Mouse (Mus musculus) myocyte (in vitro differentiated cells): ENCODE data around the gene Cdk1. TPM values are rescaled to one million over a fixed set of nuclear protein-coding genes. Genes with fewer than 3 reads are reported as not detected.
A peak's percentile ranks its signal among the peaks of the same experiment; 100 is the strongest.
"Not testable (repeated sequence)": the region's sequence is repeated elsewhere in the genome, so short reads cannot be mapped to it uniquely, and the experiment has no call there.

ENCODE experiments used
- H3K27me3 ChIP-seq: one replicate; pipeline ENCODE4 v1.6.1; 2011; ENCODE audit not compliant: control insufficient read depth, insufficient read depth, insufficient read length
- H3K36me3 ChIP-seq: one replicate; pipeline ENCODE4 v1.6.1; 2011; ENCODE audit not compliant: control insufficient read depth, insufficient read depth
- H3K4me2 ChIP-seq: one replicate; pipeline ENCODE4 v1.6.1; 2011; ENCODE audit warnings: low read depth, control low read depth
- H3K4me3 ChIP-seq: one replicate; pipeline ENCODE4 v1.5.1; 2011; ENCODE audit warnings: mild to moderate bottlenecking, control low read depth, moderate library complexity
- H3K79me2 ChIP-seq: one replicate; pipeline ENCODE4 v1.6.1; 2011; ENCODE audit not compliant: control insufficient read depth, insufficient read depth
- H3ac ChIP-seq: one replicate; pipeline ENCODE4 v1.6.1; 2011; ENCODE audit not compliant: control insufficient read depth, insufficient read length
- CEBPB ChIP-seq: IDR thresholded peaks from 2 replicates; pipeline ENCODE4 v1.6.1; 2011; ENCODE audit warnings: mild to moderate bottlenecking, moderate library complexity; ENCODE audit not compliant: poor library complexity, insufficient read depth, severe bottlenecking
- E2F4 ChIP-seq: IDR thresholded peaks from one replicate; pipeline ENCODE4 v1.6.1; 2011; ENCODE audit warnings: mild to moderate bottlenecking, control low read depth, moderate library complexity; ENCODE audit not compliant: insufficient read depth
- MAX ChIP-seq: IDR thresholded peaks from one replicate; pipeline ENCODE4 v1.6.1; 2011; ENCODE audit warnings: low read depth, mild to moderate bottlenecking, control low read depth
- MYOD1 ChIP-seq, 3 experiments: IDR thresholded peaks; one replicate each; pipeline ENCODE4 v1.6.1; 2011; ENCODE audit warnings: control low read depth in 2 of 3, low read depth in 2 of 3, mild to moderate bottlenecking in 2 of 3, moderate library complexity in 1 of 3; ENCODE audit not compliant: insufficient read length in 2 of 3, control insufficient read depth in 1 of 3
- MYOG ChIP-seq, 3 experiments: IDR thresholded peaks; one replicate each; pipeline ENCODE4 v1.6.1; 2011; ENCODE audit warnings: control low read depth in 2 of 3, low read depth in 2 of 3, mild to moderate bottlenecking in 2 of 3; ENCODE audit not compliant: insufficient read length in 2 of 3, control insufficient read depth in 1 of 3, insufficient read depth in 1 of 3
- POLR2A ChIP-seq: IDR thresholded peaks from one replicate; pipeline ENCODE4 v1.6.1; 2011; ENCODE audit warnings: low read depth, mild to moderate bottlenecking, control low read depth, moderate library complexity; ENCODE audit not compliant: insufficient read length
- POLR2AphosphoS2 ChIP-seq: IDR thresholded peaks from one replicate; pipeline ENCODE4 v1.6.1; 2011; ENCODE audit warnings: low read depth, control low read depth; ENCODE audit not compliant: insufficient read length
- REST ChIP-seq: IDR thresholded peaks from one replicate; pipeline ENCODE4 v1.6.1; 2011; ENCODE audit warnings: mild to moderate bottlenecking, control low read depth, moderate library complexity; ENCODE audit not compliant: insufficient read depth, insufficient read length
- SRF ChIP-seq: IDR thresholded peaks from one replicate; pipeline ENCODE4 v1.6.1; 2011; ENCODE audit warnings: low read depth; ENCODE audit not compliant: control insufficient read depth, insufficient read length
- TCF12 ChIP-seq: IDR thresholded peaks from one replicate; pipeline ENCODE4 v1.6.1; 2011; ENCODE audit warnings: mild to moderate bottlenecking, control low read depth; ENCODE audit not compliant: poor library complexity, insufficient read depth, severe bottlenecking
- TCF3 ChIP-seq: IDR thresholded peaks from one replicate; pipeline ENCODE4 v1.6.1; 2011; ENCODE audit warnings: low read depth, control low read depth; ENCODE audit not compliant: insufficient read length
- USF1 ChIP-seq: IDR thresholded peaks from one replicate; pipeline ENCODE4 v1.6.1; 2011; ENCODE audit warnings: low read depth, mild to moderate bottlenecking, control low read depth, moderate library complexity
- polyA plus RNA-seq: library from polyadenylated mRNA; unstranded; fragments of >200 nt; fragmentation: generic; extraction: Trizol; gene quantifications from one replicate; pipeline ENCODE4 v1.2.1, GENCODE M21; 2012; ENCODE audit warnings: missing spikeins

Gene Cdk1
- polyA plus RNA-seq, 1 experiment, result 85.7 TPM

DNA sequence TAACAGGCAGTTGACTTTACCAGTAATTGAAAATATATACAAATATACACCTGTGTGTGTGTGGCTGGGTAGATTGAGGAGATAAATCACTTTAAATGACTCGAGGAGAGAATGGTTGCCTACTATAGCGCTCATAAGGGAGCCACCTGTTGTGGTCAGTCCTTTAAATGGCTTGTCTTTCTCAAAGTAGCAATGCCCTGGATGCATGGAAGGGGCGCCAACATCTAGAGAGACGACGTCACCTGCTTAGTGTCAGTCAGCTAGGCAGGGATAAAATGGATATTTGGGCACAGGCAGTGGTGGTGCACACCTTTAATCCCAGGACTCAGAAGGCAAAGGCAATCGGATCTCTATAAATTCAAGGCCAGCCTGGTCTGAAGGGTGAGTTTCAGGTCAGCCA, 16.6 kb upstream of the Cdk1 start:
- H3ac ChIP-seq, result no peak overlapping the region
- no peak overlapping the region for H3K4me3 ChIP-seq
- no peaks in the 10 kb centered on the region for H3K79me2 ChIP-seq
- no peaks in the 10 kb centered on the region for H3K27me3 ChIP-seq
- H3K4me2 ChIP-seq, result no peak overlapping the region
- no peaks in the 10 kb centered on the region for H3K36me3 ChIP-seq
- peak; percentile 27 to 62 (median 52) for TF ChIP-seq MYOD1 (IDR thresholded peaks at IDR 0.05; ENCODE audit: control insufficient read depth in 1 of 3, insufficient read length in 2 of 3, low read depth in 2 of 3)
- TF ChIP-seq MYOG (IDR thresholded peaks at IDR 0.05; ENCODE audit: control insufficient read depth in 1 of 3, insufficient read depth in 1 of 3, insufficient read length in 2 of 3, low read depth in 2 of 3), result no peak

DNA sequence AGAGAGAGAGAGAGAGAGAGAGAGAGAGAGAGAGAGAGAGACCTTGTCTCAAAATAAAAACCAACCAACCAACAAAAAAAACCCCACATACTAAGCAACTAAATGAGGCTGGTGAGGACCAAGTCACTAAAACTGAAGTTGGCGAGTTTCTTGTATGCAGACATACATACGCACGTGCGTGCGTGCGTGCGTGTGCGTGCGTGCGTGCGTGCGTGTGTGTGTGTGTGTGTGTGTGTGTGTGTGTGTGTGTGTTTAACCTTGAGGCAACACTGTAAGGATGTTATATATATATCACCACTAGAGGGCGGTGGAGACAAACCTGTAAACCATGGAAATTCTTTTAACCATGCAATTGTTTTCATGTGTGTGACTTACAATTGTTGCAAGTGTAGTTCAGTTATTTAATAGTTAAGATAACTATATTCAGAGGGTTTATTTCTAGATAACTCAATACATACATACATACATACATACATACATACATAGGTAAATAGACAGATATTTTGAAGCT, 14.2 kb upstream of the Cdk1 start:
- TF ChIP-seq MYOD1 (IDR thresholded peaks at IDR 0.05; ENCODE audit: control insufficient read depth in 1 of 3, insufficient read length in 2 of 3, low read depth in 2 of 3), result no peak
- TF ChIP-seq MAX, result no peak
- TF ChIP-seq TCF3, result no peak
- TF ChIP-seq MYOG (IDR thresholded peaks at IDR 0.05; ENCODE audit: control insufficient read depth in 1 of 3, insufficient read depth in 1 of 3, insufficient read length in 2 of 3, low read depth in 2 of 3), result no peak
- no peak for TF ChIP-seq CEBPB
- Histone ChIP-seq H3ac (no peak overlapping the region), H3K79me2 (no peaks in the 10 kb centered on the region), H3K4me3 (no peak overlapping the region), H3K36me3 (no peaks in the 10 kb centered on the region), H3K4me2 (no peak overlapping the region), H3K27me3 (no peaks in the 10 kb centered on the region)

DNA sequence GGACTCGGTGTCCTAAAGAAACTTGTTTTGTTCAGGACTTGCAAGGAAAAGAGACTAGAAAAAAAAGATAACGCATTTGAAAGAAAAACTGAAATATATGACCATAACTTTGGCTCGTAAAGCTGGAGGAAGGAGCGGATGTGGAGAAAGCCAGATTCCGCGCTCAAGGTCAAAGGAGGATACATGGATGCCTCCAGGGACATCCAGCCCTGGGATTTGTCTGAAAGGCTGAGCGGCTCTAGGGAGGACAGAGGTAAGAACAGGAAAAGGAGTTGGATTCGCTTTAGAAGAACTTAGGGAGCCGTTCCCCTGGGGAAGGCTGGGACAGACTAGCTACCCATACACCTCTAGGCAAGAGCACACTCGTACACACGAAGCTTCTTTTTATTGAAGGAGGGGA, 13.5 kb upstream of the Cdk1 start:
- H3K79me2 ChIP-seq, result no peaks in the 10 kb centered on the region
- H3K27me3 ChIP-seq, result no peaks in the 10 kb centered on the region
- TF ChIP-seq TCF12 (no peak), TCF3 (no peak), MYOD1 (IDR thresholded peaks at IDR 0.05; ENCODE audit: control insufficient read depth in 1 of 3, insufficient read length in 2 of 3, low read depth in 2 of 3) (no peak), POLR2AphosphoS2 (no peak), MYOG (IDR thresholded peaks at IDR 0.05; ENCODE audit: control insufficient read depth in 1 of 3, insufficient read depth in 1 of 3, insufficient read length in 2 of 3, low read depth in 2 of 3) (no peak), MAX (no peak), POLR2A (no peak), SRF (no peak)
- H3ac ChIP-seq, result no peak overlapping the region
- no peaks in the 10 kb centered on the region for H3K36me3 ChIP-seq
- no peak overlapping the region for H3K4me2 ChIP-seq
- H3K4me3 ChIP-seq, result no peak overlapping the region

DNA sequence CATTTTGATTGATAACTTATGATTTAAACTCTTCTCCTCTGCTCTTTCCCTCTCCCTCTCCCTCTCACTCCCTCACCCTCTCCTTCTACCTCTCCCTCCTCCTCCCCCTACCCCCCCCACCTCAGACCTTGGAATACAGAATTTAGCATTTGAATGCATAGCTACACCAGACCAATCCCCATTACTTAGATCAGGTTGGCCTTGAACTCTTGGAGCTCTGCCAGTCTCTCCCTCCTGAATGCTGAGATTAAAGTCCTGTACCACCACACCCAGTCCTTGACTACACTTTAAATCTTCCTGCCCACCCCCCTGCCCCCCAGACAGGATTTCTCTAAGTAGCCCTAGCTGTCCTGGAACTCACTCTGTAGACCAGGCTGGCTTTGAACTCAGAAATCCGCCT, 6.9 kb upstream of the Cdk1 start:
- H3K4me2 ChIP-seq, result no peak overlapping the region
- no peaks in the 10 kb centered on the region for H3K79me2 ChIP-seq
- no peaks in the 10 kb centered on the region for H3K27me3 ChIP-seq
- no peaks in the 10 kb centered on the region for H3K36me3 ChIP-seq
- no peak overlapping the region for H3K4me3 ChIP-seq
- H3ac ChIP-seq, result no peak overlapping the region
- TF ChIP-seq USF1 (no peak), TCF12 (no peak), E2F4 (no peak), REST (no peak), MYOD1 (IDR thresholded peaks at IDR 0.05; ENCODE audit: control insufficient read depth in 1 of 3, insufficient read length in 2 of 3, low read depth in 2 of 3) (no peak), MAX (no peak), CEBPB (no peak), POLR2A (no peak), TCF3 (no peak), MYOG (IDR thresholded peaks at IDR 0.05; ENCODE audit: control insufficient read depth in 1 of 3, insufficient read depth in 1 of 3, insufficient read length in 2 of 3, low read depth in 2 of 3) (no peak), SRF (no peak)

DNA sequence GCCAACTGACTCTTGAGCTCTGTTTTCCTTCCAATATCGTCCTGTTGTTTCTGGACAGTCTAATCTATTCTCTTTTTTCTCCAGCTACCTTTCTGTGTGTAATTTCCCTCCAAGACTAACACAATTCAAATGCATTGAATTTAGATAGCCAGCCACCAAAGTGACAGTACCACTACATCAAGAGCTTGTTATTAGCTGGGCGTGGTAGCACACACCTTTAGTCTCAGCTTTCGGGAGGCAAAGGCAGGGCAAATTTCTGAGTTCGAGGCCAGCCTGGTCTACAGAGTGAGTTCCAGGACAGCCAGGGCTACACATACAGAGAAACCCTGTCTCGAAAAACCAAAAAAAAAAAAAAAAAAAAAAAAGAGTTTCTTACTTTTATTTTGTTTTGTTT, 345 bp upstream of the Cdk1 start:
- Histone ChIP-seq H3K79me2 (peaks cover 45% of the 10 kb centered on the region), H3K4me2 (peak overlapping the region; percentile 91), H3ac (peak overlapping the region; percentile 26), H3K4me3 (peak overlapping the region; percentile 88)
- H3K27me3 ChIP-seq, H3K36me3 ChIP-seq: not testable (repeated sequence)

DNA sequence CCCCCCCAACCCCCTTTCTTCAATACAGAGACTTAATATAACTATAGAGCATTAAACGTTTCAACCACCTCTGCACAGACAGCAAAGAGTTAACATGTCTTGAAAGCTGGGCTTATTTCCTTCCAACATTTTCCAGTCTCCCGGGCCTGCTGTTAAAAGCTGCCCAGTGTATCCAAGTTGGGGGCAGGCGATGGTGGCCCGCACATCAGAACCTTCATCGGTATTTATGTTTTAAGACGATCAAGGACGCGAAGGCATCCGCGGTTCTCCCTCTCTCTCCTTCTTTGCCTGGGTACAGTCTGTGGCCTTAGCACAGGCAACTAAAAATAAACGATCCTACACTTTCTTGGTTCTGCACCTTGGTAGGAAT, 911 bp downstream of the Cdk1 start:
- Histone ChIP-seq H3ac (peak overlapping the region; percentile 26), H3K27me3 (no peaks in the 10 kb centered on the region), H3K4me3 (peak overlapping the region; percentile 88), H3K4me2 (peak overlapping the region; percentile 91), H3K79me2 (peaks cover 58% of the 10 kb centered on the region), H3K36me3 (peaks cover 15% of the 10 kb centered on the region)
- no peak for TF ChIP-seq MAX
- no peak for TF ChIP-seq REST
- TF ChIP-seq USF1, result no peak
- TF ChIP-seq TCF12, result no peak
- no peak for TF ChIP-seq POLR2A
- no peak for TF ChIP-seq CEBPB
- no peak for TF ChIP-seq E2F4
- no peak for TF ChIP-seq MYOG (IDR thresholded peaks at IDR 0.05; ENCODE audit: control insufficient read depth in 1 of 3, insufficient read depth in 1 of 3, insufficient read length in 2 of 3, low read depth in 2 of 3)
- no peak for TF ChIP-seq TCF3
- TF ChIP-seq POLR2AphosphoS2, result no peak
- TF ChIP-seq SRF, result no peak
- TF ChIP-seq MYOD1 (IDR thresholded peaks at IDR 0.05; ENCODE audit: control insufficient read depth in 1 of 3, insufficient read length in 2 of 3, low read depth in 2 of 3), result no peak
